Mouse (Mus musculus) layer of hippocampus, postnatal 10 days (tissue): ENCODE measurements around the gene Rnf157. TPM values are rescaled to one million over a fixed set of nuclear protein-coding genes. Genes with fewer than 3 reads are reported as not detected.

Experiments used
- DNase-seq, 2 experiments: peaks; one replicate each; pipeline ENCODE4 v3.0.0; 2021; ENCODE audit warnings: low spot score in 2 of 2
- long read RNA-seq: library from polyadenylated mRNA; stranded (forward); transcript quantifications from one replicate; pipeline ENCODE4 v2.0.0, GENCODE M21; 2023
- total RNA-seq, 2 experiments: library from RNA; stranded (reverse); gene quantifications; 2 replicates each; pipeline ENCODE4 v1.2.3; 2021

The Rnf157 gene
- total RNA-seq: 100 to 1,000 TPM; 184 to 186 TPM
- long read RNA-seq, full-length matches to known transcripts: 24 of 79 reads
- long read RNA-seq, partial matches to known transcripts: 39 of 79 reads
- long read RNA-seq, other reads (novel, unspliced or antisense): 16 of 79 reads

DNA sequence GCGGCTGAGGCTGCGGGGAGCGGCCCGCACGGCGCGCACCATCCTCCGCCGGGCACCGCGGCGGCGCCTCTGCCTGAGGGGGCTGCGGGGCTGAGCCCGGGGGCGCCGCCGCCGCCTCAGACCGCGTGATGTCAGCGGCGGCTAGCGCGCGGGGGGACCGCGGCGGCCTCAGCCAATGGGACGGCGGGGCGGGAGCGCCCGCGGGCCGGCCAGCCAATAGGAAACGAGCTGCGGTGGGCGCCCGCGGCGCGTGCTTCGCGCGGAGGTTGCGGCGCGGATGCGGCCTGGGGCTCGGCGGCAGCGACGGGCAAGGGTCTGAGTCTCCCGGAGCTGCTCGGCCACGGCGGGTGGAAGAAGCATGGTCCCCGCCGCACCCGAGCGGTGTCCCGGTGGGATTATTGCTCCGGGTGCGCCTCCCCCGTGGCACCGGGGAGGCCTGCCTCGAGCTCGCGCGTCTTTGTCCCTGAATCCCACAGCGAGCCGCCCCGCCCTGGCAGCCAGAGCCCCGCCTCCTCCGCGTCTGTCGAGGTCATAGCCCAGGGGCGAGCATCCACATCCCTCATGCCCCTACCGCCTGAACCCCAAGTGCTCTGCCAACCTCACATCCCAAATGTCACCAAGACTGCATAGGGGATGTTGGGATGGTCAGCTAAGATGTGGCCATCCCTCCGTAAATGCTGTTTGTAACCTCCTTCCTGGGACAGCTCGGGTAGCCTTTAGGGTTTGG, at the start of gene Rnf157:
Rnf157 (minus strand) TSS at position 129 of the 727 bp plus-strand sequence.
- DNase-seq: peak; percentile 87 to 92

- no peak for DNase-seq
Measured at GRCm38 (mm10) chr11:116459786-116460185, 47.0 kb upstream of the Rnf157 start.

GRCm38 (mm10) chr11:116456234-116456633, 43.4 kb upstream of the Rnf157 start:
- no peak for DNase-seq

DNA sequence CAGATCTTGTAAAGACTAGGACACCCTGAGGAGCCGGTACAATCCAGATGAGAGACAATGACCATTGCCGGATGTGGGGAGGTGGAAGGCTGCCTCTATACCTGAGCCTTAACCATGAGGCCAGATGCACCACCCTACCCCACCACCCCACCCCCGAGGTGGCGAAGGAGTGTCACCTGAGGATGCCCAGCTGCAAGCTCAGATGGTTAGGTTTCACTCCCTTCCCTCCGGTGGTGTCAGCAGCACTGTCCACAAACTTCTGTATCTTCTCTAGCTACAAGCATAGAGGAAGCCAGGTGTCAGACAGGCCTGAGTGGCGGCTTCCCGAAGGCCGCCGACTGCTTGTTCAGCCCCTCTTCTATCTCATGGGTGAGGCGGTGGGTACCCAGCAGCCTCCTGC, 41.1 kb upstream of the Rnf157 start:
- no peak for DNase-seq

DNA sequence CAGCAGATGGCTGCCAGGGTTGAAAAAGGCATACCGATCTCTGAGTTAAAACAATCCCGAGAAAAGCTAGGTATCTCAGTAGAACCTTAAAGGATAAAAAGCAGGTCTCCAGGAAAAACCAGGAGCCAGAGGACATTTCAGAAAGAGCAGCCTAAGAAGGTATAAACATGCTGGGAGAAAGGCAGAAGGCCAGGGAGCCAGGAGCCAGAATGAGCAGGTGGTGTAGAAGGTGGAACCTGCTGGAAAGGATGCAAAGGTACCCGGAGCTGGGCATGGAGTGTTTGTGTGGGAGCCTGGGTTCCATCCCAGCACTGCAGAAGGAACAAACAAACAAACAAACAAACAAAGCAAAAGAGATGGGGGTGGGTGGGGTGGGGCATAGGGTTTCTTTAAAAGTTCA, 36.5 kb upstream of the Rnf157 start:
- DNase-seq: no peak

DNA sequence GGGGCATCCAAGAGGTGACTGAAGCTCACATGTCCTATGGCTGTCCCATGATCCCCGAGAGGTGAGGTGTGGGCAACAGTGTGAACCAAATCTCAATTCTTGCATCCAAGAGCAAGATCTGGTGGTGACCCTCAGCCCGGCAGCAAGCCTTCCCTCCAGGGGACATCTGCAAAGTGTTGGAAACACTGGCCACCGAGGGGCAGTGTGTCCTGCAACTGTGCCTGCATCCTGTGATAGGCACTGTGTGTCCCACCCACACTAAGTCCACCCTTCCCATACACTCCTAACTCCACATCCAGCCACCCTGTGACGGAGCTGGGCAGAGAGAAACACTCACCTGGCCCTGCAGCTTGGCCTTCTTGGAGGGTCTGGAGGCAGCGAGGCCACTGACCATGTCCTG, 35.0 kb upstream of the Rnf157 start:
- DNase-seq: no peak

- DNase-seq: no peak
Measured at GRCm38 (mm10) chr11:116446308-116446887, 33.6 kb upstream of the Rnf157 start.

GRCm38 (mm10) chr11:116445596-116446307, 32.9 kb upstream of the Rnf157 start:
- peak; percentile 97 to 98 for DNase-seq

- no peak for DNase-seq
Measured at GRCm38 (mm10) chr11:116443935-116444334, 31.1 kb upstream of the Rnf157 start.

DNA sequence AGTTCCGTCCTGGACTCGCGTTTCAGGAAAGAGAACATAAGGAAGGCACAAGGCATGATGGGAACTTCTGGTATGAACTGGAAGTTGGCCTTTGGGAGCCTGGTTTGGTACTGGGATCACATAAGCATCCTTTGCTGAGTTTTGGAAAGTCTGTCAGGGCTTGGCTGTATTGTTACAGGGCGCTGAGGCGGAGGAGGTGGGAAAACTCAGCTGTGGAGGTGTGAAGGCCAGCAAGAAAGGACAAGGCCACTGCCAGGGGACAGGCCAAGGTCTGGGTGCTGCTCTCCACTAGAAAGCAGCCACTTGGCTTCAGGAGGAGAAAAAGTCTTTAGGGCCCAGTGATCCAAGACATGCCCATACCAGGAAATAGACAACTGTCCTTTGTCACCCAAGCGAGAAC, 30.5 kb upstream of the Rnf157 start:
- DNase-seq: no peak

DNA sequence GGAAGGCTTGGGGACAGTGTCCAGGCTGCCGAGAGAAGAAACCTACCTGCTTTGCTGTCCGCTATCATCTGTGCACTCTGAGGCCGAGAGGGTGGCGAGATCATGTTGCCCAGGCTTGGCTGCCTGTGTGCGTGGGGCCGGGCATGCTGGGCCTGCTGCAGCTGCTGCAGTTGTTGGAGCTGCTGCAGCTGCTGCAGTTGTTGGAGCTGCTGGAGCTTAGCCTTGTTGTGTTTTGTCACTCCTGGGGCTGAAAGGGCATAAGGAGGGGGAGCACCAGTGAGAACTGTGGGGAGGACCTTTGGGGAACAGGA, 30.0 kb upstream of the Rnf157 start:
- DNase-seq: no peak

- DNase-seq: no peak
Measured at GRCm38 (mm10) chr11:116442129-116442866, 29.5 kb upstream of the Rnf157 start.

DNA sequence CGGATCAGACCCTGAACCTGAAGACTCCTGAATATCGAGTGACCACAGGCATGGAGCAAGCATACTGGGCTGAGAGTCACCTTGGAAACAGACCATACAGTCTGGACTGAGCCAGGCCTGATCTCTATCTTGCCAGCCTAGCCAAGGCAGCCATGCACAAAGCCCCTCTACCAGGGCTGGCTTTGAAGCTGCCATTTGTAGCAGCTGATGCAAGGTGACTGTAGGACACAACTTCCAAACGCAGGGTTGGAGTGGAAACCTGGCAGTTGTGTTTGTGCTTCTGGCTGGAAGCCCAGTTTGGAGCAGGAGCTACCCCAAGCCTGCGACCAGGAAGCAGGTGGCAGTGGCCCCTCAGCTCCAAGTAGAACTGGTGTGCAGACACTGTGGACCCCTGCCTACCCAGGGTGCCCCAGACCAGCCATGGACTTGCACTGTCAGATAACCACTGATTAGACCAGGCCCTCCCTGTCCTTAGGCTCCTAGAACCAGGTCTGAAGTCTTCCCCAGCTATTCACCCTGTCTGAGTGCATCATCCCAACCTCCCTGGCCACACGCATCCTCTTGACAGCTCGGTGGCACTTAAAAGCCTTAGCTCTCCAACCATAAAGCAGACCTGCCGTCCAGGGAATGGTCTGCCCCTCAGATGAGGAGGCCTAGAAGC, 27.7 kb upstream of the Rnf157 start:
- no peak for DNase-seq

DNA sequence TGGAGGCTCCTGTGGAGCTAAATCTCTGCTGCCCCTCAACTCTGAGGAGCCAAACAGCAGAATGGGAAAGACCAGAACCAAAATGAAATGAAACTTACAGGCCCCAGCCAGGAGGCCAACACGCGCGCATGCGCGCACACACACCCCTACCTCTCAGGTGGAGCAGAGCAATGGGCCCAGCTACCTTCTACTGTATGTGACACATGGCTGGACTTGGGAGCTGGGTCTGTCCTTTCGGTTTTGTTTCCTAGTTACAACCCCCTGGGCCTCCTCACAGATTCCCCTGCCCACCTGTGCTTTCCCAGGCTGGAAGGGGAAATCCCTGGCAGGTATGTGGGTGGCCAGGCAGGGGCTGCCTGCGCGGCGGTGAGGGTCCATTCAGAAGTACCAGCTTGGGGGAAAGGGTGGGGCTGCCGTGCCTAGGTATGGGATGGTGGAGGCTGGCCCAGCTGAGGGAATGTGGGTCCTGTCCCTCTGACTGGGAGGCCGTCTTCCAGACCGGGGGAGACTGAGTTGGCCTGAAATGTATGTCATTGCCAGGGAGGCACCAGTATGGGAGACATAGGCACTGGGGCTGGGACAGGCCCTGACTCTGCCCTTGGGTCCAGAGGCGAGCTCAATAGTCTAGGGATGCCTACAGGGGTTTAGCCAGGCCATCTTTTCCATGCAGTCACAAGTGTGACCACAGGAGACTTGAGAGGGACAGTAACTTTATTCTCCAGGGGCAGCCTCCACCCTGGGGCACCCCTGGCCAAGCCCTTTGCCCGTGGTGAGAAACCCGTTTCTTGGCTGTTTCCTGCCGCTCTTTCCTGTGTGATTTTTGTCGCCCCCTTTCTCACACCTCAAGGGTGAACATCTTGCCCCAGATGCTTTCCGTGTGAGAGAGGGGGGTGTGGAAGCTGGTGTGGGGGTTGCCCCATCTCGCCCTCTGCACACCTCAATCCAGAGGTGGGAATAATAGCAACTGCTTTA, 26.7 kb upstream of the Rnf157 start:
- no peak for DNase-seq

GRCm38 (mm10) chr11:116437541-116437940, 24.7 kb upstream of the Rnf157 start:
- DNase-seq: no peak

DNA sequence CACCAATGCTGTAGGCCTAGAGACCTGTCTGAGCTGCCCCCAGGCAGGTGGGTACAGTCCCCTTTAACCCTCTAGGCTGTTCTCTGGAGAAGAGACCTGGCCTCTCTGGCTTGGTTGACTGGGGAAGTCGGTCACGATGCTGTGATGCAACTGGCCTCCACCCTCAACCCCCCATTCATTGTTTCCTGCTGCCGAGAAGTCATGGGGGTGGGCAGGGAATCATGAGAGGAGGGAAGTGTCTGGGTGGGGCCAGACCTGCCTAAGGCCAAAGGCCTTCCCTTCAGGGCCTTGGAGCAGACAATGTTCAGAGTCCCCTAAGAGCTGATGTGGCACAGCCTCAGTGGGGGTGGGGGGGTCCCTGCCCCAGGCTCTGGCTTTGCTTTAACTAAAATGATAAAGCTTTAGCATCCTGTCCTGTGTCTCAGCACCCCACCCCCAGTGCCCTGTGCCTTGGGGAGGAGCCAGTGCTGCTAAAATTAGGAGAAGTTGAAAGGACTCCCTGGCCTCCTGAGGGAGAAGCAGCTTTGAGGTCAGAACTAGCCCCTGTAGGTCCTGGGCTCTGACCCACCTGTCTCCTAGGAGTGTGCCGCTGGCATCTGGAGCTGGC, 24.0 kb upstream of the Rnf157 start:
- DNase-seq: no peak

DNA sequence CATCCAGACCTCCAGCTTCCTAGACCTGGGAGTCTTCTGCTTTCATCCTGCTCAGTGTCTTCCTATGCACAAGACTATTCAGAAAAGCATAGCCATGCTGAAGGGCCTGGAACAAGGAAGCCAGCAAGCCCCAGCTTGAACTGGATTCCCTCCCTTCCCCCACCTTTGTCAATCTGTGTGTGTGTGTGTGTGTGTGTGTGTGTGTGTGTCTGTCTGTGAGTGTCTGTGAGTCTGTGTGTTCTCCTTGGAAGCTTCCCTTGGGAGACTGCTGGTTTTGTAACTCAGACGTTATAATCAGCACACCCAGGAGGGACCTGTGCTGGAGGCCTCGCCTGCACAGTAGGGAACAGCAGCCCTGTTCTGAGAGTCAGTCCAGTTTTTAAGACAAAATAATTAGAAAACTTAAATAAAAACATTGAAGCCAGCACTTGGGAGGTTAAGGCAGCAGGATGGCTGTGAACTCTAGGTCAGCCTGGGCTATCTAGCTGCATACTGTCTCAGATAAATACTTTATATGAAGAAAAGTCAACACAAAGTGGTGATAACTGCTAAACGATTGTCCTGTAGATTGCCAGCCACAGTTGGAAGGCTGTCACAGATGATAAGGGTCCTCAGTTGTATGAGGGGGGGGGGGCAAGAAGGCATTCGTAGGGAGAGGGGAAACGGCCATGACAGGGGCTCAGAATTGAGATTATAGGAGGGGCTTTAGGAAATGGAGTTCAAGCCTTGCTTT, 23.3 kb upstream of the Rnf157 start:
- no peak for DNase-seq

GRCm38 (mm10) chr11:116434967-116435752, 22.3 kb upstream of the Rnf157 start:
- no peak for DNase-seq
